In genomic region chr13:56889888-56890287, GRCm38 (mm10) we compare ENCODE assay signal across 32 mouse cellular contexts. TPM values are rescaled to one million over a fixed set of nuclear protein-coding genes. Genes with fewer than 3 reads are reported as not detected.
DNase-seq lines count a peak whose midpoint lies in the region; ATAC-seq and TF ChIP-seq lines count a peak whose summit lies in the region.
"Had no signal": no experiment of that assay in that cellular context is flagged by ENCODE, and none has a peak within 500 bp of the region (broad histone marks: within the 10 kb centered on the region; RNA-seq: fewer than 3 reads in every experiment).

No protein-coding gene starts in this region.

- no peak for TF ChIP-seq CTCF in hindbrain, postnatal 0 days (IDR thresholded peaks at IDR 0.05; ENCODE audit: low read depth)

- no peak for ATAC-seq in hindbrain, postnatal 0 days
- ATAC-seq: forebrain, embryonic 15.5 days; intestine, embryonic 15.5 days; Patski had no signal

- no peaks in the 10 kb centered on the region for H3K36me3 ChIP-seq in hindbrain, embryonic 10.5 days
- H3K36me3 ChIP-seq in hindbrain, postnatal 0 days (ENCODE audit: insufficient read depth, low read length) = no peaks in the 10 kb centered on the region
- H3K36me3 ChIP-seq: embryonic facial prominence, embryonic 10.5 days; embryonic facial prominence, embryonic 13.5 days; forebrain, embryonic 12.5 days; forebrain, embryonic 15.5 days; G1E; heart, embryonic 12.5 days; heart, embryonic 15.5 days; hindbrain, embryonic 12.5 days; hindbrain, embryonic 15.5 days; intestine, embryonic 15.5 days had no signal

- H3K4me1 ChIP-seq in hindbrain, embryonic 10.5 days (replicated peaks) = peaks cover 23% of the 10 kb centered on the region
- no peaks in the 10 kb centered on the region for H3K4me1 ChIP-seq in hindbrain, postnatal 0 days (ENCODE audit: insufficient read depth, low read length)
- H3K4me1 ChIP-seq: forebrain, embryonic 12.5 days; forebrain, embryonic 15.5 days; heart, embryonic 12.5 days; heart, embryonic 15.5 days; hindbrain, embryonic 12.5 days; hindbrain, embryonic 15.5 days; intestine, embryonic 15.5 days had no signal

- no peak overlapping the region for H3K4me3 ChIP-seq in hindbrain, embryonic 10.5 days
- H3K4me3 ChIP-seq in hindbrain, postnatal 0 days (ENCODE audit: low read length) = no peak overlapping the region
- H3K4me3 ChIP-seq: embryonic facial prominence, embryonic 10.5 days; embryonic facial prominence, embryonic 13.5 days; erythroblast, embryonic 14.5 days; forebrain, embryonic 12.5 days; forebrain, embryonic 15.5 days; heart, embryonic 12.5 days; heart, embryonic 15.5 days; hindbrain, embryonic 12.5 days; hindbrain, embryonic 15.5 days; intestine, embryonic 15.5 days had no signal

- WGBS in hindbrain, embryonic 10.5 days = 42% methylated on average over 7 of the region's 7 CpGs
- 48% methylated on average over 7 of the region's 7 CpGs for WGBS in hindbrain, postnatal 0 days

- no peak overlapping the region for H3K27ac ChIP-seq in hindbrain, embryonic 10.5 days
- no peak overlapping the region for H3K27ac ChIP-seq in hindbrain, postnatal 0 days
- H3K27ac ChIP-seq: embryonic facial prominence, embryonic 10.5 days; embryonic facial prominence, embryonic 13.5 days; forebrain, embryonic 12.5 days; forebrain, embryonic 15.5 days; heart, embryonic 15.5 days; hindbrain, embryonic 12.5 days; hindbrain, embryonic 15.5 days; intestine, embryonic 15.5 days had no signal

- H3K9ac ChIP-seq in hindbrain, postnatal 0 days (replicated peaks; ENCODE audit: low read length) = no peak overlapping the region
- H3K9ac ChIP-seq: embryonic facial prominence, embryonic 13.5 days; forebrain, embryonic 12.5 days; forebrain, embryonic 15.5 days; heart, embryonic 12.5 days; heart, embryonic 15.5 days; hindbrain, embryonic 12.5 days; hindbrain, embryonic 15.5 days; intestine, embryonic 15.5 days had no signal

- no peak overlapping the region for H3K4me2 ChIP-seq in hindbrain, postnatal 0 days (ENCODE audit: low read depth, low read length)
- H3K4me2 ChIP-seq: embryonic facial prominence, embryonic 13.5 days; forebrain, embryonic 12.5 days; forebrain, embryonic 15.5 days; heart, embryonic 12.5 days; heart, embryonic 15.5 days; hindbrain, embryonic 12.5 days; hindbrain, embryonic 15.5 days; intestine, embryonic 15.5 days had no signal

- no peaks in the 10 kb centered on the region for H3K9me3 ChIP-seq in hindbrain, embryonic 10.5 days
- no peaks in the 10 kb centered on the region for H3K9me3 ChIP-seq in hindbrain, postnatal 0 days (ENCODE audit: low read length)
- H3K9me3 ChIP-seq: embryonic facial prominence, embryonic 10.5 days; embryonic facial prominence, embryonic 13.5 days; forebrain, embryonic 12.5 days; forebrain, embryonic 15.5 days; heart, embryonic 12.5 days; heart, embryonic 15.5 days; hindbrain, embryonic 12.5 days; hindbrain, embryonic 15.5 days; intestine, embryonic 15.5 days had no signal

- DNase-seq in hindbrain, embryonic 10.5 days (ENCODE audit: low spot score) = peak; percentile 7
- no peak for DNase-seq in hindbrain, postnatal 0 days (ENCODE audit: low spot score)
- peak; percentile 56 for DNase-seq in embryo, embryonic 10.5 days (ENCODE audit: low spot score)
- peak; percentile 59 for DNase-seq in mesoderm, embryonic 11.5 days (ENCODE audit: low read depth, low spot score)
- no peak for DNase-seq in gastrocnemius, adult 8-10 months (ENCODE audit: low spot score in 2 of 2)
- no peak for DNase-seq in cerebellum, postnatal 14 days
- DNase-seq: adrenal gland, postnatal 10 days; adrenal gland, postnatal 36 days; B cell, adult 2 months; cerebellum, adult 18-20 months; cerebellum, adult 9-10 months; cerebellum, postnatal 25 days; gastrocnemius, postnatal 10 days; gastrocnemius, postnatal 36 days; heart, postnatal 10 days; heart, postnatal 36 days; kidney, adult 11 months had no signal

- no peaks in the 10 kb centered on the region for H3K27me3 ChIP-seq in hindbrain, embryonic 10.5 days (ENCODE audit: insufficient read depth, poor library complexity, severe bottlenecking)
- H3K27me3 ChIP-seq in hindbrain, postnatal 0 days (ENCODE audit: insufficient read depth, low read length) = no peaks in the 10 kb centered on the region
- H3K27me3 ChIP-seq: CH12.LX; embryonic facial prominence, embryonic 13.5 days; forebrain, embryonic 12.5 days; forebrain, embryonic 15.5 days; heart, embryonic 12.5 days; heart, embryonic 15.5 days; hindbrain, embryonic 12.5 days; hindbrain, embryonic 15.5 days; intestine, embryonic 15.5 days had no signal

RNA-seq across cellular contexts. Expression of gene Trpc7, which starts 5.9 kb away (rescaled TPM):
- 0.07 TPM in 1 of 2 replicates, not detected in the other for polyA plus RNA-seq in hindbrain, embryonic 10.5 days (2016; fragmentation: Nextera tagmentation; extraction: Ambion mirVana)
- total RNA-seq in hindbrain, postnatal 0 days (2014; rRNA removed) = 9.6 TPM in 2 replicates
- 3.3 and 3.8 TPM in 2 replicates for polyA plus RNA-seq in hindbrain, postnatal 0 days (2015; fragmentation: Nextera tagmentation; extraction: Ambion mirVana)
- not detected for total RNA-seq in gastrocnemius, adult 8-10 months (2022)
- total RNA-seq: CH12.LX; common myeloid progenitor, adult 5-6 weeks; gastrocnemius, postnatal 10 days; gastrocnemius, postnatal 36 days; heart, adult 8-10 months; heart, postnatal 36 days had no signal
- polyA plus RNA-seq: embryonic facial prominence, embryonic 10.5 days; erythroblast, embryonic 14.5 days; G1E; Patski had no signal

Comparison
In these comparisons a context has a peak if more than half of its experiments do, and no peak if none do; other contexts are left out.
1. DNase-seq: peak in hindbrain, embryonic 10.5 days (single experiment), embryo, embryonic 10.5 days (single experiment) and mesoderm, embryonic 11.5 days (single experiment); none in hindbrain, postnatal 0 days (single experiment), gastrocnemius, adult 8-10 months (0 of 2) and cerebellum, postnatal 14 days (0 of 2).
2. RNA of gene Trpc7, which starts 5.9 kb away (total RNA-seq): 9.6 TPM in hindbrain, postnatal 0 days; not detected in gastrocnemius, adult 8-10 months; every median in the first group is over 10 times any median in the second.